Mouse (Mus musculus): ENCODE results near the gene Hcn2.
"Not testable (repeated sequence)": the region's sequence is repeated elsewhere in the genome, so short reads cannot be mapped to it uniquely, and the experiment has no call there.

DNA sequence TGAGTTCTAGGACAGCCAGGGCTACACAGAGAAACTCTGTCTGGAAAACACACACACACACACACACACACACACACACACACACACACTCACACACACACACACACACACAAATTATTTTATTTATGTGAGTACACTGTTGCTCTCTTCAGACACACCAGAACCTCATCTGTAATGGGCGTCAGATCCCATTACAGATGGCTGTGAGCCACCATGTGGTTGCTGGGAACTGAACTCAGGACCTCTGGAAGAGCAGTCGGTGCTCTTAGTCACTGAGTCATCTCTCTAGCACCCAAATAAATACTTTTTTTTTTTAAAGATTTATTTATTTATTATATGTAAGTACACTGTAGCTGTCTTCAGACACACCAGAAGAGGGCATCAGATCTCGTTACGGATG lies 13.5 kb upstream of the Hcn2 start:
- not testable (repeated sequence) for TF ChIP-seq POLR2A (IDR thresholded peaks at IDR 0.05; ENCODE audit: control insufficient read depth, extremely low read depth, insufficient read depth, low read length, poor library complexity); CTCF (IDR thresholded peaks at IDR 0.05; ENCODE audit: borderline replicate concordance, control insufficient read depth, extremely low read depth, insufficient read depth, low read length, poor library complexity)

Measured in thymus, adult 2 months (tissue).